Mouse (Mus musculus) stomach, postnatal 0 days (tissue): ENCODE measurements around the gene Nfib. TPM values are rescaled to one million over a fixed set of nuclear protein-coding genes. Genes with fewer than 3 reads are reported as not detected.

Experiments
- ATAC-seq: fragments of 200-750 bp; cut with Nextera tagmentation; 2 replicates; pipeline ENCODE4 v1.8.0; 2017; ENCODE audit not compliant: low FRiP score, low TSS enrichment
- DNase-seq: peaks from one replicate; pipeline ENCODE4 v3.0.0-alpha.2; 2016; ENCODE audit warnings: low spot score
- H3K27ac ChIP-seq: fragments of 300-500 bp; sonication (generic); replicated peaks from 2 replicates; pipeline ENCODE4 v1.5.1; 2014; ENCODE audit warnings: mild to moderate bottlenecking, control low read depth
- H3K27me3 ChIP-seq: fragments of 300-500 bp; sonication (generic); 2 replicates; pipeline ENCODE4 v1.6.1; 2014; ENCODE audit warnings: low read length; ENCODE audit not compliant: control insufficient read depth, insufficient read depth
- H3K36me3 ChIP-seq: fragments of 300-500 bp; sonication (generic); 2 replicates; pipeline ENCODE4 v1.6.1; 2014; ENCODE audit warnings: low read length, mixed read lengths; ENCODE audit not compliant: control insufficient read depth, insufficient read depth
- H3K4me1 ChIP-seq: fragments of 300-500 bp; sonication (generic); replicated peaks from 2 replicates; pipeline ENCODE4 v1.6.1; 2014; ENCODE audit warnings: antibody characterized with exemption; ENCODE audit not compliant: control insufficient read depth, insufficient read depth
- H3K4me2 ChIP-seq: fragments of 300-500 bp; sonication (generic); replicated peaks from 2 replicates; pipeline ENCODE4 v1.6.1; 2014; ENCODE audit warnings: low read depth, mild to moderate bottlenecking, control low read depth, moderate library complexity
- H3K4me3 ChIP-seq: fragments of 300-500 bp; sonication (generic); 2 replicates; pipeline ENCODE4 v1.5.1; 2014; ENCODE audit warnings: low read depth, low read length, control low read depth
- H3K9ac ChIP-seq: fragments of 300-500 bp; sonication (generic); 2 replicates; pipeline ENCODE4 v1.6.1; 2014; ENCODE audit warnings: mild to moderate bottlenecking, low read length, control low read depth, mixed read lengths
- H3K9me3 ChIP-seq: fragments of 300-500 bp; sonication (generic); 2 replicates; pipeline ENCODE4 v1.6.1; 2016; ENCODE audit warnings: low read length; ENCODE audit not compliant: control insufficient read depth
- CTCF ChIP-seq: IDR thresholded peaks from 2 replicates; pipeline ENCODE4 v1.5.1; 2016; ENCODE audit warnings: antibody characterized with exemption, low read depth, mild to moderate bottlenecking, moderate library complexity
- EP300 ChIP-seq: optimal IDR thresholded peaks from 2 replicates; pipeline ENCODE3; 2016; ENCODE audit warnings: antibody characterized with exemption
- WGBS: fragments of 180-500 bp; shearing (Covaris S2); extraction: QIAGEN DNeasy Blood & Tissue Kit; methylation state at CpG from one replicate; pipeline ENCODE4 v1.1.7; 2014; 5-methylcytosine and 5-hydroxymethylcytosine counted together
- polyA plus RNA-seq: library from polyadenylated mRNA; unstranded; fragments of >200 nt; fragmentation: Nextera tagmentation; extraction: Ambion mirVana; gene quantifications from 2 replicates; pipeline ENCODE4 v1.2.1, GENCODE M21; 2015

Nfib gene
- polyA plus RNA-seq, 1 experiment from 2014 or later = 19.9 TPM

GRCm38 (mm10) chr4:82492737-82493136 lies 212.8 kb downstream of the Nfib start:
- TF ChIP-seq CTCF = no peak
- no peak for TF ChIP-seq EP300
- Histone ChIP-seq H3K9ac (no peak overlapping the region), H3K9me3 (no peaks in the 10 kb centered on the region), H3K4me1 (peaks cover 13% of the 10 kb centered on the region; the same call in 1 of the 2 replicates), H3K36me3 (no peaks in the 10 kb centered on the region), H3K27me3 (no peaks in the 10 kb centered on the region), H3K4me2 (no peak overlapping the region), H3K4me3 (no peak overlapping the region), H3K27ac (no peak overlapping the region)
- no peak for DNase-seq
- ATAC-seq = no peak
- 59% methylated on average over 2 of the region's 2 CpGs for WGBS

GRCm38 (mm10) chr4:82489939-82490338 lies 215.6 kb downstream of the Nfib start:
- no peak for TF ChIP-seq CTCF
- no peak for TF ChIP-seq EP300
- Histone ChIP-seq H3K9ac (no peak overlapping the region), H3K27me3 (no peaks in the 10 kb centered on the region), H3K4me2 (no peak overlapping the region), H3K4me3 (no peak overlapping the region), H3K36me3 (no peaks in the 10 kb centered on the region; the same call in 1 of the 2 replicates), H3K9me3 (no peaks in the 10 kb centered on the region), H3K27ac (no peak overlapping the region), H3K4me1 (0 out of 2 replicates have a peak, but pooled peaks cover 4% of the 10 kb centered on the region)
- ATAC-seq (no peak), DNase-seq (no peak)
- WGBS = 56% methylated on average over 2 of the region's 2 CpGs

GRCm38 (mm10) chr4:82485910-82486309 lies 219.6 kb downstream of the Nfib start:
- no peaks in the 10 kb centered on the region; the same call in 1 of the 2 replicates for H3K36me3 ChIP-seq
- ATAC-seq (no peak), DNase-seq (no peak)
- H3K4me1 ChIP-seq = 0 out of 2 replicates have a peak, but pooled peaks cover 4% of the 10 kb centered on the region
- no peaks in the 10 kb centered on the region for H3K27me3 ChIP-seq
- no peak overlapping the region for H3K9ac ChIP-seq
- no peak overlapping the region for H3K4me3 ChIP-seq
- 68% methylated on average over 2 of the region's 2 CpGs for WGBS
- H3K27ac ChIP-seq = peak overlapping the region; percentile 46; the same call in 1 of the 2 replicates
- H3K9me3 ChIP-seq = no peaks in the 10 kb centered on the region
- TF ChIP-seq CTCF (no peak), EP300 (no peak)
- no peak overlapping the region for H3K4me2 ChIP-seq

- Histone ChIP-seq H3K4me3 (no peak overlapping the region), H3K9ac (no peak overlapping the region), H3K9me3 (no peaks in the 10 kb centered on the region), H3K36me3 (no peaks in the 10 kb centered on the region; the same call in 1 of the 2 replicates), H3K27ac (no peak overlapping the region; the same call in 1 of the 2 replicates), H3K27me3 (no peaks in the 10 kb centered on the region), H3K4me2 (peak overlapping the region; percentile 27), H3K4me1 (no peaks in the 10 kb centered on the region)
- TF ChIP-seq CTCF (no peak), EP300 (no peak)
- 10% methylated on average over 1 of the region's 1 CpGs for WGBS
- ATAC-seq (no peak), DNase-seq (no peak)
These were observed 221.7 kb downstream of the Nfib start for GRCm38 (mm10) chr4:82483871-82484270.

GRCm38 (mm10) chr4:82483298-82483697 lies 222.3 kb downstream of the Nfib start:
- Histone ChIP-seq H3K27ac (peak overlapping the region; percentile 42), H3K4me1 (no peaks in the 10 kb centered on the region), H3K9ac (no peak overlapping the region), H3K4me2 (peak overlapping the region; percentile 27), H3K36me3 (no peaks in the 10 kb centered on the region; the same call in 1 of the 2 replicates), H3K27me3 (no peaks in the 10 kb centered on the region), H3K9me3 (no peaks in the 10 kb centered on the region), H3K4me3 (no peak overlapping the region)
- DNase-seq (no peak), ATAC-seq (no peak)
- TF ChIP-seq EP300 = no peak
- TF ChIP-seq CTCF = no peak
- WGBS = 32% methylated on average over 6 of the region's 6 CpGs

- ATAC-seq = no peak
- H3K27ac ChIP-seq = no peak overlapping the region
- WGBS = 74% methylated on average over 9 of the region's 9 CpGs
- H3K9ac ChIP-seq = no peak overlapping the region
- no peak for DNase-seq
- H3K4me1 ChIP-seq = no peaks in the 10 kb centered on the region
- H3K9me3 ChIP-seq = no peaks in the 10 kb centered on the region
- no peaks in the 10 kb centered on the region for H3K36me3 ChIP-seq
- H3K4me2 ChIP-seq = no peak overlapping the region
- no peak for TF ChIP-seq EP300
- no peak for TF ChIP-seq CTCF
- H3K27me3 ChIP-seq = no peaks in the 10 kb centered on the region
- no peak overlapping the region for H3K4me3 ChIP-seq
These were observed 224.9 kb downstream of the Nfib start for GRCm38 (mm10) chr4:82480635-82481034.
